Mouse (Mus musculus) embryonic facial prominence, embryonic 15.5 days (tissue): Measurements from ENCODE around the gene Phex. TPM values are rescaled to one million over a fixed set of nuclear protein-coding genes. Genes with fewer than 3 reads are reported as not detected.

ENCODE experiments used
- ATAC-seq: fragments of 200-750 bp; cut with Nextera tagmentation; 2 replicates; pipeline ENCODE4 v1.8.0; 2017; ENCODE audit warnings: low read depth, moderate TSS enrichment; ENCODE audit not compliant: insufficient number of reproducible peaks, low FRiP score, low TSS enrichment
- H3K27ac ChIP-seq: fragments of 300-500 bp; sonication (generic); replicated peaks from 2 replicates; pipeline ENCODE4 v1.5.1; 2015; ENCODE audit warnings: mild to moderate bottlenecking, inconsistent platforms
- H3K27me3 ChIP-seq: fragments of 300-500 bp; sonication (generic); 2 replicates; pipeline ENCODE4 v1.6.1; 2015; ENCODE audit warnings: inconsistent platforms
- H3K36me3 ChIP-seq: fragments of 300-500 bp; sonication (generic); 2 replicates; pipeline ENCODE4 v1.6.1; 2015; ENCODE audit warnings: mild to moderate bottlenecking, inconsistent platforms
- H3K4me1 ChIP-seq: fragments of 300-500 bp; sonication (generic); 2 replicates; pipeline ENCODE4 v1.6.1; 2015; ENCODE audit warnings: inconsistent platforms
- H3K4me2 ChIP-seq: fragments of 300-500 bp; sonication (generic); replicated peaks from 2 replicates; pipeline ENCODE4 v1.6.1; 2015; ENCODE audit warnings: mild to moderate bottlenecking, inconsistent platforms
- H3K4me3 ChIP-seq: fragments of 300-500 bp; sonication (generic); replicated peaks from 2 replicates; pipeline ENCODE4 v1.5.1; 2015; ENCODE audit warnings: mild to moderate bottlenecking, inconsistent platforms
- H3K9ac ChIP-seq: fragments of 300-500 bp; sonication (generic); 2 replicates; pipeline ENCODE4 v1.6.1; 2015; ENCODE audit warnings: inconsistent platforms
- H3K9me3 ChIP-seq: fragments of 300-500 bp; sonication (generic); replicated peaks from 2 replicates; pipeline ENCODE4 v1.6.1; 2016; ENCODE audit warnings: inconsistent platforms
- WGBS: fragments of 180-500 bp; shearing (Covaris S2); methylation state at CpG from one replicate; pipeline ENCODE4 v1.1.7; 2015; 5-methylcytosine and 5-hydroxymethylcytosine counted together
- polyA plus RNA-seq: library from polyadenylated mRNA; unstranded; fragments of >200 nt; fragmentation: Nextera tagmentation; extraction: Ambion mirVana; gene quantifications from 2 replicates; pipeline ENCODE4 v1.2.1, GENCODE M21; 2015

Gene Phex
- polyA plus RNA-seq, 1 experiment from 2014 or later: 3.0 TPM

DNA sequence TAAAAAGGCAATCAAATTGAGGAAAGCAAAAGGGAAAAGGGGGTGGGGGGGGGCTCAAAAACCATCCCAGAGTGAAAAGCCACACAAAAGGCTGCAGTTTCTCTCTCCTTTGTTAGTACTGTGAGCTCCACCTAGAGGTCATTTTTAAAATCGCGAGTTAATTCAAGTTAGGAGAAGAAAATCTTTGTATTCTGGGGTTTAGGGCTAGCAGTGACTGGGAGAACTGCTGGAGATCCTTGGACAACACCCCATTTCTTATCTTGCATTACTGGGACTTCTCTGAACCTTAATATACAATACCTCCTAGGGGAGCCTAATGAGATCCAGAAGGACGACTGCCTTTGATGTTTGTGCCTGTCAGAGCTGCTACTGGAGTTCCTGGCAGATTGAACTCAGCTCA is 107.7 kb downstream of the Phex start:
- H3K4me3 ChIP-seq: no peak overlapping the region
- no peaks in the 10 kb centered on the region for H3K36me3 ChIP-seq
- H3K9me3 ChIP-seq: no peaks in the 10 kb centered on the region
- no peak overlapping the region for H3K4me2 ChIP-seq
- no peaks in the 10 kb centered on the region for H3K4me1 ChIP-seq
- no peak overlapping the region for H3K27ac ChIP-seq
- 8% methylated on average over 3 of the region's 3 CpGs for WGBS
- H3K27me3 ChIP-seq: no peaks in the 10 kb centered on the region
- ATAC-seq: no peak
- H3K9ac ChIP-seq: no peak overlapping the region

DNA sequence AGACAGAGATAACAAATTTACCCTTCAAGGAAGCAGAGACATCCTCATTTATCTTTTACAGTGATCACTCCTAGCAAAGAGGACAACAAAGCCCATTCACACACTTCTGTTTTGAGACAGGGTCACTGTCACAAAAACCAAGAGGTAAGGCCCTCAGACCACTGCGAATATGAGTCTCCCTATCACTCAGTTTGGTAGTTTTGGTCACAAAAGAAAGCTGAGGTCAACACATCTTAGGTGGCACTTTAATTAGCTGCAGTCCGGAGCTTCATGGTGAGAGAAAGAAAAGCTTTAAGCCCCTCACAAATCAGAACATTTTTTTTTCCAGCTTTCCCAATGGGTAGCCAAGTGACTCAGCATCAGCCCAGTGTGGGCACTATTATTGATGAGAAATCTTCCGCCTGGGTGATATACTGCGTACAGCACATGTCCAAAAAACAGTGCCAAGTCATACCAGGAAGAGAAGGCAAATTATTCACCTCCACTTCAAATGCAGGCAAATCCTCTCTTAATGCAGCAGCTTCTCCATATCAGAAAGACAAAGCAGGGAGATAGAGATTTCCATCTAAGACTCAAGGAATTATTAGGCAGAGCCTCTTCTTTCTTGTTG is 108.2 kb downstream of the Phex start:
- ATAC-seq: no peak
- Histone ChIP-seq H3K9me3 (no peaks in the 10 kb centered on the region), H3K4me1 (no peaks in the 10 kb centered on the region), H3K36me3 (no peaks in the 10 kb centered on the region), H3K4me3 (no peak overlapping the region), H3K27me3 (no peaks in the 10 kb centered on the region), H3K27ac (no peak overlapping the region), H3K4me2 (no peak overlapping the region), H3K9ac (no peak overlapping the region)
- 43% methylated on average over 4 of the region's 4 CpGs for WGBS

DNA sequence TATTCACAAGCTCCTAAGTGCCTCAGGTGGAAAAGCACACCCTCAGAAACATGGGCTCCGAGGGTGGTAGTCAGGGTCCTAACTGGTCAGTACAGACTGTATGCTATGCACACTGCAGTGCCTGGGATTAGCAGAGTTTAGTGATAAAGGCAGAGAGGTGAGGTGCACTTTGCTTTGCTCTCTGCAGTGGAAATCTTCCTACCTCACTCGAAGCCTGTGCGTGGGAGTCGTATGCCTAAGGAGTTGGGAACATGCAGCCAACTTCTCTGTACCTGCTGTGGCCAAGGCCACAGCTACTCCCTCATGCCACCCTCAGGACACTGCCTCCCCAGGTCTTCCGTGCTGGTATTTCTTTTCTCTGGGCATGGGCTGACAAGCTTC is 109.3 kb downstream of the Phex start:
- Histone ChIP-seq H3K36me3 (no peaks in the 10 kb centered on the region), H3K4me1 (no peaks in the 10 kb centered on the region), H3K4me3 (no peak overlapping the region), H3K27me3 (no peaks in the 10 kb centered on the region), H3K9ac (no peak overlapping the region), H3K27ac (no peak overlapping the region), H3K9me3 (no peaks in the 10 kb centered on the region), H3K4me2 (no peak overlapping the region)
- ATAC-seq: no peak
- 77% methylated on average over 5 of the region's 5 CpGs for WGBS

DNA sequence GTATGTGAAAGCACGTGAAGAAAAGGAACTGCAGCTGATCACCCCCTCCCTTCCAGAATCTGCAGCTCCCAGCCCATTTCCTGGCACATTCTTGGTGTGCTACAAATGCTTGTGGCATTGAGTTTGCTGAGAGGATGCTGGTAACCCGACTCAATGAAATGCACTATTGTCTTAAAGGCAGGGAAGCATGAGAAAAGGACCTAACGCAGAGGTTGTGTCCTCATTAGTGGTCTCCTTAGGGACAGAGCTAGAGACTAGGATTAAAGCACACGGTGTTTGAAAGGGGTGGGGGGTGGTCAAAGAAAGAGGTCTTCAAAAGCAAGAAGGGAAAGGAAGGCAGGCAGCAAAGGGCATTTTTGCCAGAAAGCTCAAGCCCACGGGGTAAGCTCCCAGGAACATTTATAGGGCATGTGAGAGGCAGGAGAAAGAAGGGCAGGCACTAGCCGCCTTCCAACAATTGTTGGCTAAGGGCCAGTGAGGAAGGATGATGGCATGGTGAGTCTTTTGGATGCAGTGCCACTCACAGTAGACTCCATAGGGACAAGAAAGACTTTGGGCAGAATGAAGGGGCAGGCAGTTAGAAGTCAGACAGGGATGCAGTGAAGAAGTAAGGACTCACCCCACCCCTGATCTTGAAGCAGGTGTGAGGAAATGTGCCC is 109.8 kb downstream of the Phex start:
- no peak overlapping the region for H3K27ac ChIP-seq
- H3K4me1 ChIP-seq: no peaks in the 10 kb centered on the region
- WGBS: 35% methylated on average over 6 of the region's 6 CpGs
- H3K4me3 ChIP-seq: no peak overlapping the region
- no peaks in the 10 kb centered on the region for H3K27me3 ChIP-seq
- H3K36me3 ChIP-seq: no peaks in the 10 kb centered on the region
- no peak overlapping the region for H3K4me2 ChIP-seq
- ATAC-seq: no peak
- no peak overlapping the region for H3K9ac ChIP-seq
- no peaks in the 10 kb centered on the region for H3K9me3 ChIP-seq

DNA sequence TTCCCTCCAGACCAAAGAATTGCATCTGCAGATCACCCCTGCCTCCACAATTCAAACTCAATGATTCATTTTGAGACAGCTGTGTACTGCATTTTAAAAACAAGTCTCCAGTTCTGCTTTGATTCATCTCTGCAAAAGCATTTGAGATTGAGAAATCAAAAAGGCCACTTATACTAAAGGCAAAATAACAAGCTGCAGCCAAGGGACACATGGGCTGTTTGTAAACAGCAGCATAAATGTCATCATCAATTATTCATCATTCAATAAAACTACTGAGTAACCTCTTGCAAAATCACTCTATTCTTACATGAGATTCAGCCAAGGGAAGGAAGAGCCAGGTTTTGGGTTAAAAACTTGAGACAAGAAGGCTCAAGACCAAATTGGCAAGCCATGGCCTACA is 122.7 kb downstream of the Phex start:
- H3K4me3 ChIP-seq: no peak overlapping the region
- H3K36me3 ChIP-seq: no peaks in the 10 kb centered on the region
- H3K9me3 ChIP-seq: no peaks in the 10 kb centered on the region
- H3K4me2 ChIP-seq: no peak overlapping the region
- no peaks in the 10 kb centered on the region for H3K4me1 ChIP-seq
- no peak overlapping the region for H3K9ac ChIP-seq
- no peaks in the 10 kb centered on the region for H3K27me3 ChIP-seq
- ATAC-seq: no peak
- no peak overlapping the region for H3K27ac ChIP-seq

DNA sequence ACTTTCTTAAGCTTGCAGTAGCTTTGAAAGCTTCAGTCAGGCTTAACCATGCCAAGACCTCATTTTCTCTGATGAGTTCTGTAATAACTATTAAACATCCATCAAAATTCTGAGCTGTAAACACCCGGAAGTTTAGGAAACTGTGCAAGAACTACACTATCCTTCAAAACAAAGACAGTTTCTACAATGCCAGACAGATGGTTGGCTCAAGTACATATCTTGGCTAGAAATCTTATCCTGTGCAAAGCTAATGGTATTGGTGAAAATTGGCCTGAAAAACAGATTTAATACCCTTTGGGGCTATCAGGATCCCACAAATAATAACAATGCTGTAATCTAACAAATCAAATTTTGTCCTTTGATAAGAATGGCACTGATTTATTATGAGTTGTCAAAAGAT is 138.5 kb downstream of the Phex start:
- WGBS: 51% methylated on average over 1 of the region's 1 CpGs
- no peak for ATAC-seq

DNA sequence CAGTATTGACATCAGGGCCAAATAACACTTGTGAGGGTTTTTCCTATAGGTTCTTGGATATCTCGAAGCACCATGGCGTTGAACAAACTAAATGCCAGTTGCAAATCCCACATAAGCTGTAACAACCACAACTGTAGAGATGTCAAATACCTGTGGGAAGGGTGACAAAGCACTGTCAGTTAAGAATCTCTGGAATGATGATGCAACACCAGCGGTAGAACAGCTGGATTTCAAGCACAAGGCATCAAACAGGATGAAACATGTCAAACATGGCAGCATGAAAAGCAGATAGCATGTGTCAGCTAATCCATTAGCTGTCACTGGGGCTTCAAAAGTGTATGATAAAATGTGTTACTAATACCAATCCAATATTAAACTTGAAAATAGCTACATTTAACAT is 141.8 kb downstream of the Phex start:
- H3K4me2 ChIP-seq: no peak overlapping the region
- no peak for ATAC-seq
- WGBS: 64% methylated on average over 3 of the region's 3 CpGs
- H3K36me3 ChIP-seq: no peaks in the 10 kb centered on the region
- H3K4me1 ChIP-seq: no peaks in the 10 kb centered on the region
- no peak overlapping the region for H3K9ac ChIP-seq
- no peak overlapping the region for H3K27ac ChIP-seq
- H3K9me3 ChIP-seq: no peaks in the 10 kb centered on the region
- H3K27me3 ChIP-seq: no peaks in the 10 kb centered on the region
- H3K4me3 ChIP-seq: no peak overlapping the region

More for the DNA sequence above, 138.5 kb downstream of the Phex start:
- no peak overlapping the region for H3K9ac ChIP-seq
- H3K36me3 ChIP-seq: no peaks in the 10 kb centered on the region
- H3K27me3 ChIP-seq: no peaks in the 10 kb centered on the region
- no peaks in the 10 kb centered on the region for H3K4me1 ChIP-seq
- no peak overlapping the region for H3K4me3 ChIP-seq
- H3K9me3 ChIP-seq: no peaks in the 10 kb centered on the region
- no peak overlapping the region for H3K4me2 ChIP-seq
- H3K27ac ChIP-seq: no peak overlapping the region

DNA sequence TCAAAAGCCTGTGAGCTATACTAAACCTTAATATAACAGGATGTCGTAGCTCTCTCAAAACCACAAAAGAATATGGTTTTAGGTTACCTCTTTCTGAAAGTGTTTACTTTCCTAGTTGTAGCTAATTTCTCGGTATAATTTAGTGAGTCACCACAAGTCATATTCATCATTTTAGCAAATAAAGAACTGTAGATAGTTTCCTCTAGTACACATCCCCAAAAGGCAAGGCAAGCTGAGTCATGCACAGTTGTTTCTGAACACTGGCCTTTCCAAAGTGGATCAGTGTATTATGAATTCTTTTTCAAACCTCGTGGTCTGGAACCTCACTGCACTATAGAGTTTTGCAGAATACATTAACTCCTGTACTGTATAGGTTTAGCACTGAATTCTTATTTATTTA is 143.5 kb downstream of the Phex start:
- Histone ChIP-seq H3K4me3 (no peak overlapping the region), H3K9ac (no peak overlapping the region), H3K27me3 (no peaks in the 10 kb centered on the region), H3K4me2 (no peak overlapping the region), H3K36me3 (no peaks in the 10 kb centered on the region), H3K27ac (no peak overlapping the region), H3K4me1 (no peaks in the 10 kb centered on the region), H3K9me3 (no peaks in the 10 kb centered on the region)
- 37% methylated on average over 3 of the region's 3 CpGs for WGBS
- no peak for ATAC-seq

DNA sequence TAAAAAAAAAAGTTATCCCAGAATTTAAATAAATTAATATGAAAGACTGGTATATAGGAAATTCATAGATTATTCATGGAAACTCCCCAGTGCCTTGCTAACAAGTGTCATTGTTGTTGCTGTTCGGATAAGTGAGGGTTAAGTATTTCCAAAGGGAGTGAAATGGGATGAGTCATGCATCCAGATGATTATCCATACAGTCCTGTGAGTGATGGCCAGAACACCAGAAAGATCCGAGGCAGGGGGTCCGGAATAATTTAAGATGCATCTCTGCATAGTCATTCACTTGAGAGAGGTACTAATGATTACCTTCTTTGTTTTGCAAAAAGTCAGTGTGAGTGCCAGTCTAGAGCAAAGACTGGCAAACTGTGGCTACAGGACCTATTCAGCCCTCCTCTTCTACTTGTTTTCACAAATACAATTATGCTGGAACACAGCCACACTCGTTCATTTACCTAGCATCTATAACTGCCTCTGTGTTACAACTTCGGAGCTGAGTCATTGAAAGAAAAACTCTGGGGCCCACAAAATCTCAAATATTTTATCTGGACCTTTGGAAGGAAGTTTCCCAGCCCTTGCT is 145.3 kb downstream of the Phex start:
- no peak for ATAC-seq
- H3K9ac ChIP-seq: no peak overlapping the region
- no peaks in the 10 kb centered on the region for H3K4me1 ChIP-seq
- H3K36me3 ChIP-seq: no peaks in the 10 kb centered on the region
- no peak overlapping the region for H3K4me2 ChIP-seq
- H3K27ac ChIP-seq: no peak overlapping the region
- H3K27me3 ChIP-seq: no peaks in the 10 kb centered on the region
- H3K9me3 ChIP-seq: no peaks in the 10 kb centered on the region
- 54% methylated on average over 5 of the region's 5 CpGs for WGBS
- no peak overlapping the region for H3K4me3 ChIP-seq

DNA sequence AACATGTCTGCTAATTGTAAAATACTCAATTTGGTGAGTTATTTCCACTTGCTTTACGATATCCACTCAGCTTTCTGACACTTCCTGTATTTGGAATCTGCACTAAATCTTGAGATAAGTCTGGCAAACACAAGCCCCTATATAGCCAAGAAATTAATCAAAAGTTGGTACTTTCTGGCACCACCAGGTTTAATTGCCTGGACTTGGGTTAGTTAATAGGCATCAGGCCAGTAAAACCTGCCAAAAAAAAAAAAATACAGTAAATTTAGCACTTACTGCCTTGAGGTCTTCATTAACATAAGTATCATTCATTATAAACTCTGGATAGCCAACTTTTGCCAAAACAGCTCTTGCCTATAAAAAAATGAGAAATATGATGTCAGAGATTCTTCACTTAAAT is 147.0 kb downstream of the Phex start:
- 79% methylated on average over 1 of the region's 1 CpGs for WGBS
- ATAC-seq: no peak

DNA sequence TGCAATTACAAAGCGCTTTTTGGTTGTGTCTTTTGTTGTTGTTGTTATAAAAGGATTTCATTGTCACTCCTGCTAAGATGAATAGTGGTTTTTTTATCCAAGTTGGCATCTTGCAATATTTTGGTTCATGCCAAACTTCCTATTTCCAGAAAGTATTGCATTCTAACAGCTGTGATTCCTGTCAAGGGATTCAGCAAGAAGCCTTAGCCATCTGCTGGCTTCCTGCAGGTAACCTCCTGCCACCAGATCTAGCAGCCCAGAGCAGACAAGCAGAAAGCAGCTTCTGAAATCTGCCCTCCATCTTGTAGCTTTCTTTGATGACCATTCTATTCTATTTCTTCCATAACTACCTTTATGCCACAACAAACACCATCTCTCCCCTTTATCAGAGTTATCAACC is 212.4 kb downstream of the Phex start:
- no peak overlapping the region for H3K27ac ChIP-seq
- H3K4me2 ChIP-seq: no peak overlapping the region
- no peak overlapping the region for H3K4me3 ChIP-seq
- 81% methylated on average over 1 of the region's 1 CpGs for WGBS
- no peaks in the 10 kb centered on the region for H3K27me3 ChIP-seq
- no peaks in the 10 kb centered on the region for H3K4me1 ChIP-seq
- no peak overlapping the region for H3K9ac ChIP-seq
- ATAC-seq: no peak
- H3K9me3 ChIP-seq: no peaks in the 10 kb centered on the region
- no peaks in the 10 kb centered on the region for H3K36me3 ChIP-seq

More for the DNA sequence above, 147.0 kb downstream of the Phex start:
- Histone ChIP-seq H3K4me1 (no peaks in the 10 kb centered on the region), H3K27me3 (no peaks in the 10 kb centered on the region), H3K27ac (no peak overlapping the region), H3K9me3 (no peaks in the 10 kb centered on the region), H3K36me3 (no peaks in the 10 kb centered on the region), H3K4me2 (no peak overlapping the region), H3K4me3 (no peak overlapping the region), H3K9ac (no peak overlapping the region)

DNA sequence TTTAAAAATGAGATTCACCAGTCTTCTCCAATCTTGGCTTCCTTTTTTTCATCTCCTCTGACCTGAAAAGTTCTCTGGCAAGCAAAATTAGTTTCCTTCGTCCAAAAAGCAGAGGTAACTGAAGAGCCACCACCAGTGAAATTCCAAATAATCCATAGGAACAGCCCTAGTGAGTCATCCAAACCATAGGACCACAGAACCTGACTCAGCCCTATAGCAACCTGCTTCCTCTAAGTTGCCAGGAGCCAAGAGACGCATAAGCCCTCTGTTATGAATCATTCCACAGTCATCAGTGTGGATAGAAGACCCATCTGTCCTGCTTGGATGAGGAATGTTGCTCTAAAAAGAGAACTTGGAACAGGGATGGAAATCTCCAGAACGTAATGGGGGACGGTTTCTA is 230.9 kb downstream of the Phex start:
- WGBS: 76% methylated on average over 4 of the region's 4 CpGs
- Histone ChIP-seq H3K4me1 (no peaks in the 10 kb centered on the region), H3K9ac (no peak overlapping the region), H3K27me3 (no peaks in the 10 kb centered on the region), H3K9me3 (no peaks in the 10 kb centered on the region), H3K27ac (no peak overlapping the region), H3K36me3 (no peaks in the 10 kb centered on the region), H3K4me3 (no peak overlapping the region), H3K4me2 (no peak overlapping the region)
- ATAC-seq: no peak
